Mouse (Mus musculus): ENCODE data around the gene Hrh2. TPM values are rescaled to one million over a fixed set of nuclear protein-coding genes. Genes with fewer than 3 reads are reported as not detected.

Hrh2 gene
- under 1 TPM; 0.12 to 0.38 (median 0.27) TPM for total RNA-seq (2022)

DNA sequence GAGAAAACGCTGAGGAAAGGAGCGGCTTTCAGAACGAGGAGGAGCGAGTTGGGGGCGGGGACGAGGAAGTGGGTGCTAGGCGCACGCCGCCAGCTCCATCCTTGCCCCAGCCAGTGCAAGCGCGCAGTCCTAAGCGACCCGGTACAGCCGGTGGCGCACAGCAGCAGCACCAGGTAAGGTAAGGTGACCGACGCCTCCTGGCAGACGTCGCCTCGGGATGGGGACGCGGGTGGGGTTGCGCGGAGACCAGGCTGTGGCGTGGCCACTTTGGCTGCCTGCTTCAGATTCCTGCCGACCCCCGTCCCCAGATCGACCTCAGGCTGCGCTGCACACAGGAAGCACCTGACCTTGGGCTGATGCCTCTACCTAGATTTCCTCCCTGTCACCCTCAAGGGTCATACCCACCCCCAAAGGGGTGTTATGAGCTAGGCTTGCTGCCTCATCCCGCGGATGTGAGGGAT, at the start of gene Hrh2:
Gene Hrh2, plus strand, starts transcription at position 109 of the 461 bp plus-strand sequence.
- DNase-seq (ENCODE audit: low spot score in 2 of 2), result no peak

- DNase-seq (ENCODE audit: low spot score in 2 of 2), result no peak
These were observed 48.1 kb upstream of the Hrh2 start for GRCm38 (mm10) chr13:54143788-54144187.

DNA sequence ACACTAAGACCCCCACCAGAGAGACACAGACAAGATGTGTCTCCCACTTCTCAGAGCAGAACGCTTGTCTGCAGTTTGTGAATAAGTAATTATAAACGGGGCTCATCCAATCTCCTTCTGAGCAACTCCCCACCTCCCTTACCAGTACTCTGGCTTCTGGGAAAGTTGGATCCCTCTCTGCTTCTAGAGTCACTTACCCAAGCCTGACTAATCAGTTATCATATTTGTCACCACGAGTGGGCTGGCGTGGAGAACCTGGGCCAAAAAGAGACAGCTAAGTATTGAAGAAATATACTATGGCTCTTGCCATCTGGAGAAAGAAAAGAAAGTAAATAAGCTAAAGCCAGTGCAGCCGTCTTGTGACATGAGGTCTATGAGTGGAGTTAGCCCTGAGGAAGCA, 47.3 kb upstream of the Hrh2 start:
- DNase-seq (ENCODE audit: low spot score in 2 of 2), result no peak

- DNase-seq (ENCODE audit: low spot score in 2 of 2), result no peak
These were observed 44.6 kb upstream of the Hrh2 start for GRCm38 (mm10) chr13:54147328-54147727.

DNA sequence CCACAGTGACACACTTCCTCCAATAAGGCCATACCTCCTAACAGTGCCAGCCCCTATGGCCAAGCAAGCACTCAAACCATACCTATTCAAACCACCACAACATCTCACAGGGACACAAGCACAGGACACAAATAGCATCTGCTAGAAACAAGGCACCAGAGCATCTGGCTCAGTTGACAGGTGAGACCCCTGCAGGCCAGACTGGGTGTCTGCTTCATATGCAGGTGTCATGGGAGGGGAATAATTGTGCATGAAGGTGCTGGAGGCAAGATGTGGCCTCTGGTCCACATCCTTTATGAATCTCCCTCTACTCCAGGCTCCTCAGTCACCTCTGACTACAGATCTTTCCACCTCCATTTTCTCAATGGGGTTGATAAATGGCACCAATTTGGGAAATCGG, 39.5 kb upstream of the Hrh2 start:
- DNase-seq (ENCODE audit: low spot score in 2 of 2), result no peak

DNA sequence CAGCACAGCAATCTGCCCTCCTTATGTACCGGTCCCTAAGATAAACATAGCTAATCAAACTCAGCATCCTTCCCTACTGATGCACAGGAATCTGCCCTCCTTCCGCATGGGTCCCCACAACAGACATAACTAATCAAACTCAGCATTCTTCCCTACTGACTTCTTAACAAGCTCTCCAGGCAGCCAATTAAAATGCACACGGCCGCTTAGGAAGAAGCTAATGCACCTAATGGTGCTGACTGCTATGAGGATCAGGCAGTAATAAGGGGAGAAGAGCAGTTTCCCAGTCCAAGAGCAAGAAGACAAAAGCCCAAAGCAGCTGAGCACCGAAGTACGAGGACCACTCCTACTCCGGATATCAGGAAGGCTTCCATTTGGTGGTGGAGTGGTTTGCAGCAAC, 39.0 kb upstream of the Hrh2 start:
- no peak for DNase-seq (ENCODE audit: low spot score in 2 of 2)

- no peak for DNase-seq (ENCODE audit: low spot score in 2 of 2)
These were observed 38.2 kb upstream of the Hrh2 start for GRCm38 (mm10) chr13:54153672-54154218.

- no peak for DNase-seq (ENCODE audit: low spot score in 2 of 2)
These were observed 36.1 kb upstream of the Hrh2 start for GRCm38 (mm10) chr13:54155822-54156221.

GRCm38 (mm10) chr13:54159256-54159655, 32.7 kb upstream of the Hrh2 start:
- no peak for DNase-seq (ENCODE audit: low spot score in 2 of 2)

GRCm38 (mm10) chr13:54159756-54160155, 32.2 kb upstream of the Hrh2 start:
- DNase-seq (ENCODE audit: low spot score in 2 of 2), result no peak

DNA sequence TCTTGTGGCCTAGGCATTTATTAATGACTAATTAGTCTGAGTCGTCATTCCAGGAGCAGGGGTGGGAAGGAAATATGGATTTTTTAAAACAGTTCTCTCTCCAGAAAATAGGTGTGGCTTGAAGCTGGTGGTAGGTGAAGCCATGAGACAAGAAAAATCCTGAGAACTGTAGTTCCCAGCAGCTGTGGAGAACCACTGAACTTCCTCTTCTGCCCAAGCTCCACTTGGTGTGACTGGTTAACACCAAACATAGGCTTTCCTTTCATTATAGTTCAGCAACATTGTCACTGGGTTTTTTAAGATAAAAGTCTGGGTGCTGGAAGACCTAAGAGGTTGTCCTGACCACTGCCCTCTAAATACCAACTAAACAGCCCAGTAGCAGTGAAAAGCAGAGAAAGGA, 31.4 kb upstream of the Hrh2 start:
- DNase-seq (ENCODE audit: low spot score in 2 of 2), result no peak

DNA sequence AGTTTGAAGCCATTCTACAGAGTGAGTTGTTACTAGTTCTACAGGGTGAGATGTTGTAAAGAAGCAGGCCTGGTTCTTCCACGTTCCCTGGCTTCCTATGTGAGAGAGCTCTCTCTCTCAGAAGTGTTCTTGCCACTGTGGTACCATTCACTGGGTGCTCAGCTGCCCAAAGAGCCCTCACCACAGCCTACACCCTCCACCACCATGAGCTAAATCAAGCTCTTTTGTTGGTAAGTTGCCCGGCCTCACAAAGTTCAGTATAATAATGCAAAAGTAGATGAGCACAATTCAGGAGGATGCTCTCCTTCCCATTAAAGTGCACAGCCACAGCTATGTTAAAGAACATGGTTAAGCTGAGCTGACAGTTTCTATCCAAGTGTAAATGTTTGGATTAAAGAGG, 30.4 kb upstream of the Hrh2 start:
- DNase-seq (ENCODE audit: low spot score in 2 of 2), result no peak

DNA sequence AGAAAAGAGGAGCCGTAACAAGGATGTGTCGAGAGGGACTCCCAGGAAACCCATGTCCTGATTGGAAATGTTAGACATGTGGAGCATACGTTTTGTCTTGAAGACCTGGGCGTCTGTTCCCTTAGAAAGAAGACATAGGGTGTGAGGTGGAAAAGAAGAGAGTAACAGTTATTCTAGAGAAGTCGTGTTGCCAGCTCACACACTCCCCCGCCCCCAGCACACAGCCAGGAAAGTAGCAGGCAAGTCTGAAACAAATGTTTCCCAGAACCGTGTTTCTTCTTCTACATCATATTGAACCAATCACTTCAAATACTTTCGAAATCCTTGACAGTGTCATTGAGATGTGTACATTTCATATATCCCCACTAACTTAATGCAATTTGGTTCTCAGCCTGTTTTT, 28.6 kb upstream of the Hrh2 start:
- no peak for DNase-seq (ENCODE audit: low spot score in 2 of 2)

DNA sequence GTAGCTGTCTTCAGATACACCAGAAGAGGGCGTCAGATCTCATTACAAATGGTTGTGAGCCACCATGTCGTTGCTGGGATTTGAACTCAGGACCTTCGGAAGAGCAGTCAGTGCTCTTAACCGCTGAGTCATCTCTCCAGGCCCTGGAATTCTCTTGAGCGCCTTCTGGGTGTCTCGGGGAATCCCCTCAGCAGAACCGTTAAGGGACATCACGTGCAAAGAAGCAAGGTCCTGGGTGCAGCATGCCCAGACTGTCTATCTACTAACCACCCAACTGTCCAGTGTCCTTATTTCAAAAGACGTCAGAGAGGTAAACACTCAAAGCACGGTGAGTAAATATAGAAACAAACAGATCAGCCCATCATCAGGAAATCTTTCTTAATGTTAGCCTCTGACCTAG, 27.5 kb upstream of the Hrh2 start:
- DNase-seq (ENCODE audit: low spot score in 2 of 2), result no peak

DNA sequence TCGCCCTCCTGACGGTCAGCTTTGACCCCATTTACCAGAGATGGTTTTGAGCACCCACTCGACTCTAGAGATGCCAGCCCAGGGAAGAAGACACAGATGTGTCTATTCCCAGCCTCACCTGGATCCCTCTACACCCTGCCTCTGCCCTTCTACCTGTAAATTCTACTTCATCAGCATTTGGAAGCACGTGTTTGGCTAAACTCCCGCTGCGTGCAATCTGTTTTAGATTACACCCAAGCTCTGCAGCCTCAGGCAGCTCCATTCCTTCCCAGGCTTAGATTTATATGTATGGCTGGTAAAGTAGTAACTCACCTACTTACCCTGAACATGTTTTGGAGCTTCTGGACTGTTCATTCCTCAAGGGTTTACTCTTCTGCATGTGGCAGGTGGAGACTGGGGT, 26.9 kb upstream of the Hrh2 start:
- DNase-seq (ENCODE audit: low spot score in 2 of 2), result no peak

GRCm38 (mm10) chr13:54165765-54166164, 26.2 kb upstream of the Hrh2 start:
- no peak for DNase-seq (ENCODE audit: low spot score in 2 of 2)

GRCm38 (mm10) chr13:54167036-54167435, 24.9 kb upstream of the Hrh2 start:
- no peak for DNase-seq (ENCODE audit: low spot score in 2 of 2)

DNA sequence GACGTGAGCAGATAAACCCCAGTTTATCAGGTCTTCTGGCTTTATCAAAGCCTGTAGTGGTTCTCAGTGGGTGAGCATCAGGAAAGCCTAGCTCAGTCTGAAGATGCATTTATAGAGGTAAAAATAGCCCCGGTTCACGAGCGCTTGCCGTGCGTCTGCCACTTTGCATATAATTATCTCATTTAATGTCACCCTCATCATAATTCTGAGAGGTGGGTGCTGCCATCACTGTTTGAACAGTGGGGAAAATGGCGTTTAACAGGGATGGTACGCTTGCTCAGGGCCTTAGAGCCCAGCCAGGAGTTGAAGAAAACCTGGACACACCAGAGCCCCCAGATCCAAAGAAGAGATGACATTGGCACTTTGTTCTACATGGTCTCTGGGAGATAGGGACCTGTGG, 23.3 kb upstream of the Hrh2 start:
- DNase-seq (ENCODE audit: low spot score in 2 of 2), result no peak

GRCm38 (mm10) chr13:54170288-54170687, 21.6 kb upstream of the Hrh2 start:
- no peak for DNase-seq (ENCODE audit: low spot score in 2 of 2)

DNA sequence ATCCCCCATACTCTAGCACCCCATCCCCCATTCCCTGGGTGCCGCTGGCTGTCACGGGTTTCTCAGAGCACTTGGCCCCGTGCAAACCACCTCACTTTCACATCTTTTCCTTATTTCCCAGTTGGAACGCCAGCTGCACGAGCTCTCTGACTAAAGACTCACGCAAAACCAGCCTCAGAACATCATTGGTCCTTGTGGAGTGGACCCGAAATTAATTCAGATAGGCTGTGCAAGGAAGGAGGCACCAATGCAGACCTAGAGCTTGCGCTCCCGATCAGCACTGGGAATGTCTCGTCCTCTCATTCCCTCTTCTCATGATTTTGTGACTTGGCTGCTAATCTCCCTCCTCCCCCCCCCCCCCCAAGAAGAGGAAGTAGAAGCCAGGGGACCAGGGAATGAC, 20.6 kb upstream of the Hrh2 start:
- DNase-seq (ENCODE audit: low spot score in 2 of 2), result no peak

GRCm38 (mm10) chr13:54171761-54172160, 20.2 kb upstream of the Hrh2 start:
- DNase-seq (ENCODE audit: low spot score in 2 of 2), result no peak

GRCm38 (mm10) chr13:54173941-54174340, 18.0 kb upstream of the Hrh2 start:
- no peak for DNase-seq (ENCODE audit: low spot score in 2 of 2)

DNA sequence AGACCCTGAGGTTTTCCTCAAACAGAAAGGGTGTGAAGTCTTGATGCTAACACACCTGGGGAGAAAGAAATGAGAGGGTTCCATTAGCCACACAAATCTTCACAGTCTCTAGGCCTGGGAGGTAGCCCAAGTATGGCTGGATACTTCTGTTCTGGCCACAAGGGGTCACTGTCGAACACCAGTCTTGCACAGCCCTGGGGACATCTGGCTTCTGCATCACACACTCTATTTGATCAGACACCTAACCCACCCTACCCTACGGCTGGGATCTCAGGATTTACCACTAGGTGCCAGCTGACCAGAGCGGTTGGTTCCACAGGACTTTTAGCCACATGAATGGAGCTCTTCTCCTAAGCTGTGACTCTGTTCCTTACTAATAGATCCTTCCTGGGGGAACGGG, 17.2 kb upstream of the Hrh2 start:
- DNase-seq (ENCODE audit: low spot score in 2 of 2), result no peak

DNA sequence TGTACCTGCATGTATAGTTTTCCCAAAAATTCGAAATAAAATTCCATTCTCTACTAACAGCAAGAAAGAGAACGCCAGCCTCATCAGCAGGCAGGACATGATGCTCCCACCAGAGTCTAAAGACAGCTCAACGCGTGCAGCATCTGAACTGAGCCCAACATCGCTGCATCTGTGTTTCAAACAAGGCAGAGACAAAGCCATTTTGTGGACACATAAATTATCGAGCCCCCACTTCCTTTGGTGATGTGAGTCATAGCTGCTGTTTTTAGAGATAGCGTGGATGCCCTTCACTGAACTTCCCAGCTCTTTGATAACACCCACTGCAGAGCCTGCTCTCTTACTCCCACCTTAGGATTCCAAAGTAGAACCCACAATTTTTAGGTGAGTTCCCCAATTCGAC, 16.5 kb upstream of the Hrh2 start:
- DNase-seq (ENCODE audit: low spot score in 2 of 2), result no peak
